Mouse (Mus musculus): ENCODE data around the gene Ptprm. TPM values are rescaled to one million over a fixed set of nuclear protein-coding genes. Genes with fewer than 3 reads are reported as not detected.
A peak's percentile ranks its signal among the peaks of the same experiment; 100 is the strongest.

The Ptprm gene
- polyA plus RNA-seq (2012; rRNA removed), result 3.0 and 4.6 TPM in 2 replicates

DNA sequence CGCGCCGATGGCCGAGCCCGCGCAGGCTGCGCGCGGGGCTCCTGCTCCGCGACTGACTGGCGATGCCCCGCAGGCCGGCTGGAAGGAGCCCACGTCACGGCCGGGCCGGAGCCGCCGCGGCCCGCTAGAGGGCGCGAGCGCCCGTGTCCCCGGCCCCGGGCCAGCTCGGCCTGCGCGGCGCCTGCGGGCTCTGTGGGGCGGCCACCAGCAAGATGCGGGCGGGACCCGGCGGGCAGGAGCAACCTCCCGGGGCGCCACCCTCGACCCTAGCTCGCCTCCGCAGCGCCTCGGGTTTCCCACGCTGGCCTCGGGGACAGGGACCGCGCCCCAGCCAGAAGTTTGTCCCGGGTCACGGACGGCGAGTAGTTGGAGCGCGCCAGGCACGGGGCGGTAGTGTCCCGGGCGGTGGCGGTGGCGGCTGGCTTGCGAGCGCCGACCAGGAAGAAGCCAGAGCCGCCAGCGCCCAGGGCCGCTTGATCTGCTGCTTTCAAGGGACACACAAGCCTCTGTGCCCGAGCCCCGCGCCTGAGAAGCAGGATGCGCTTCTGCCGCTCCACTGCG is at the start of gene Ptprm:
Ptprm (minus strand) TSS at position 7 of the 561 bp plus-strand sequence.
- no peak for TF ChIP-seq POLR2A (IDR thresholded peaks at IDR 0.05; ENCODE audit: control insufficient read depth, low read depth, low read length)
- no peak for TF ChIP-seq CTCF (IDR thresholded peaks at IDR 0.05; ENCODE audit: control insufficient read depth, insufficient read depth, insufficient replicate concordance, low read depth, low read length)
- Histone ChIP-seq H3K4me1 (ENCODE audit: control insufficient read depth, insufficient read depth, low read length) (peaks cover 20% of the 10 kb centered on the region), H3K36me3 (ENCODE audit: control insufficient read depth, insufficient read depth, low read length) (no peaks in the 10 kb centered on the region), H3K27me3 (ENCODE audit: control insufficient read depth, insufficient read depth, low read length) (no peaks in the 10 kb centered on the region), H3K4me3 (ENCODE audit: control insufficient read depth, low read depth, low read length) (peak within 1 kb of the TSS; percentile 84), H3K27ac (ENCODE audit: control insufficient read depth, insufficient read depth, low read depth, low read length) (no peak within 1 kb of the TSS; the same call in 1 of the 2 replicates)

DNA sequence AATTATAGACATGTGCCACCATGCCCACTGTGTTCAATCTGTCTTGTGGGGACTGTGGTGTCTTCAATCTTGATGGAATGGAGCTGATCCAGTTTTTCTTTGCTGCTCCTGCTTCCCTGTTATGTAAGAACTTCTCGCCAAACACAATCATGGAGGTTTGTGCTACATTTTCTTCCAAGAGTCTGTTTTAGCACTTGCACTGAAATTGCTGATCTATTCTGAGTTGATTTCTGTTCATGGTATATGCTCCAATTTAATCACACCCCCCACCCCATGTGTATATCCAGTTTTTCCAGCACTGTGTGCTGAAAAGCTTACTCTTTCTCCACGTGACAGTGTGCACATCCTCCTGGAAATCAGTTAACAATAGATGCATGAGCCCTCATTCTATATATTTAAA is 41.9 kb upstream of the Ptprm start:
- no peak for TF ChIP-seq CTCF (IDR thresholded peaks at IDR 0.05; ENCODE audit: control insufficient read depth, insufficient read depth, insufficient replicate concordance, low read depth, low read length)

DNA sequence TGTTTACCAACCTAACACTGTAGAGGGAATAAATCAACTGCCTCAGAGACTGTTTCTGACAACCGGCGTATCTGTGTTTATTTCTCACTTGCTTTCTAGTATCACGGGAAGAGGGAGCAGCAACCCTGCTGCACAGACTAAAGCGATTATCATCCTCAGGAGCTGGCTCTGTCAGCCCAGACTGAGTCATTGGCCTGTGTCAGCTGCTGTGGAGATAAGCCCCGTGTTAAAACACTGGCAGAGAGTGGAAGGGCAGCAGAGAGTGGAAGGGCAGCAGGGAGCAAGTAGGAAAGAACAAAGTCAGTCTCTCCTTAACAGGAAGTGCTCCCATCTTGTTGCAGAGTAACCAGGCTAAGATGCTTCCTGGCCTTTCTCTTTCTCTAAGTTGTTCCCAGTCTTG is 36.6 kb upstream of the Ptprm start:
- H3K36me3 ChIP-seq (ENCODE audit: control insufficient read depth, insufficient read depth, low read length), result no peaks in the 10 kb centered on the region
- H3K27ac ChIP-seq (ENCODE audit: control insufficient read depth, insufficient read depth, low read depth, low read length), result no peak overlapping the region
- H3K4me1 ChIP-seq (ENCODE audit: control insufficient read depth, insufficient read depth, low read length), result no peaks in the 10 kb centered on the region
- H3K4me3 ChIP-seq (ENCODE audit: control insufficient read depth, low read depth, low read length), result peak overlapping the region; percentile 53
- no peaks in the 10 kb centered on the region for H3K27me3 ChIP-seq (ENCODE audit: control insufficient read depth, insufficient read depth, low read length)
- no peak for TF ChIP-seq CTCF (IDR thresholded peaks at IDR 0.05; ENCODE audit: control insufficient read depth, insufficient read depth, insufficient replicate concordance, low read depth, low read length)

More for the DNA sequence above, 41.9 kb upstream of the Ptprm start:
- H3K36me3 ChIP-seq (ENCODE audit: control insufficient read depth, insufficient read depth, low read length), result no peaks in the 10 kb centered on the region
- no peaks in the 10 kb centered on the region for H3K4me1 ChIP-seq (ENCODE audit: control insufficient read depth, insufficient read depth, low read length)
- no peaks in the 10 kb centered on the region for H3K27me3 ChIP-seq (ENCODE audit: control insufficient read depth, insufficient read depth, low read length)
- no peak overlapping the region for H3K27ac ChIP-seq (ENCODE audit: control insufficient read depth, insufficient read depth, low read depth, low read length)
- H3K4me3 ChIP-seq (ENCODE audit: control insufficient read depth, low read depth, low read length), result no peak overlapping the region

DNA sequence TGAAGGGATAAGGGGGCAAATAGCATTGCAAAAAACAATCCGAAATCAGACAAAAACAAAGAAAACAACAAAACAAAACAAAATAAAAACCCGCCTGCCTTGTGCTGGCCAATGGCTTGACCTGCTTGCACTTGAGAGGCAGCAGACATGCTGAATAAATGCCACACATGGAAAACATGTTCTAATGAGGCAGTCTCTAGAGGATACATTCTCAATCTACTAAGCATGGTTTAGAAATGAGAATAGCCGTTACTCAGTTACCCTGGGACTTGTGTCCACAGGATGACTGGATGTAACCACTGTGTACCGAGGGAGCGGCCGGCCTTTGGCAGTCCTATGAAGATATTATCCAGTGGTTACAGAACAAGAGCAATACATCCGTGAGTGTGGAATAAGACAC is 33.9 kb upstream of the Ptprm start:
- Histone ChIP-seq H3K4me3 (ENCODE audit: control insufficient read depth, low read depth, low read length) (no peak overlapping the region), H3K27me3 (ENCODE audit: control insufficient read depth, insufficient read depth, low read length) (no peaks in the 10 kb centered on the region), H3K36me3 (ENCODE audit: control insufficient read depth, insufficient read depth, low read length) (no peaks in the 10 kb centered on the region), H3K27ac (ENCODE audit: control insufficient read depth, insufficient read depth, low read depth, low read length) (no peak overlapping the region), H3K4me1 (ENCODE audit: control insufficient read depth, insufficient read depth, low read length) (no peaks in the 10 kb centered on the region)
- no peak for TF ChIP-seq CTCF (IDR thresholded peaks at IDR 0.05; ENCODE audit: control insufficient read depth, insufficient read depth, insufficient replicate concordance, low read depth, low read length)

DNA sequence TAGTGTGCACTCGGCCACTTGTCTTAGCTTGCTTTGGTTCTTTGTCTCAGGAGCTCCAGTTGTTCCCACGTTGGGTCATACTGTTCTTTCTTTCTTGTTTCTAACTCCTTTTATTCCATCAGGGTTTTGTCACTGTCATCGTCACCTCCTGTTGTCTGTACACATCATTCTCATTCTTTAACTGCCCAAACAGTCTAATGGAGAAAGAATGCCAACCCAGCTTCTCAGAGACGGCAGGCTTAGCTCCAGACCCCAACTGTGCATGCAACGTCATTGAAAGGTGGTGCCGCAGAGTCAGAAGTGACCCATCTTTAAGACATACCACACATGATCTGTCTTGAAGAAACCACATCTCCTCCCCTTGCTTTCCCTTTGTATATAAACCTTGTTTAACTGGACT is 31.0 kb upstream of the Ptprm start:
- TF ChIP-seq CTCF (IDR thresholded peaks at IDR 0.05; ENCODE audit: control insufficient read depth, insufficient read depth, insufficient replicate concordance, low read depth, low read length), result no peak
- no peak for TF ChIP-seq POLR2A (IDR thresholded peaks at IDR 0.05; ENCODE audit: control insufficient read depth, low read depth, low read length)

DNA sequence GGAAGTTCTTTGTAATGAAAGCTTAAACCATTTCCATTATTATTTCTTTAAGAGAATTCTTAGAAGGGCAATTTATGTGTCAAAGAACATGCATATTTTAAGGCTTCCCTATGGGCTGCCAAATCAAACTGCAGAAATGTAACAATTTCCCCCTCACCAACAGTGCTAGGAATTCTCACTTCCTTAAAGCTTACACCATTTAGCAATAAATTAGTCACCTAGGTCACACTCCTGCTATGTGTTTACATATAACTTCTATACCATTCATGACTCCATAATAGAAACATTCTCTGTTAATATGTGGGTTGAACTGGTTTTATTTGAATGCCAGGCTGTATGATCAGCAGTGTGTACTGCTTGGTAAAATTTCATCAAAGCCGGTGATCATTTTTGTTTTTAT is 29.4 kb upstream of the Ptprm start:
- H3K27me3 ChIP-seq (ENCODE audit: control insufficient read depth, insufficient read depth, low read length), result no peaks in the 10 kb centered on the region
- no peak for TF ChIP-seq POLR2A (IDR thresholded peaks at IDR 0.05; ENCODE audit: control insufficient read depth, low read depth, low read length)
- TF ChIP-seq CTCF (IDR thresholded peaks at IDR 0.05; ENCODE audit: control insufficient read depth, insufficient read depth, insufficient replicate concordance, low read depth, low read length), result no peak
- no peaks in the 10 kb centered on the region for H3K4me1 ChIP-seq (ENCODE audit: control insufficient read depth, insufficient read depth, low read length)
- no peak overlapping the region for H3K27ac ChIP-seq (ENCODE audit: control insufficient read depth, insufficient read depth, low read depth, low read length)
- H3K36me3 ChIP-seq (ENCODE audit: control insufficient read depth, insufficient read depth, low read length), result no peaks in the 10 kb centered on the region
- H3K4me3 ChIP-seq (ENCODE audit: control insufficient read depth, low read depth, low read length), result no peak overlapping the region

More for the DNA sequence above, 31.0 kb upstream of the Ptprm start:
- Histone ChIP-seq H3K27me3 (ENCODE audit: control insufficient read depth, insufficient read depth, low read length) (no peaks in the 10 kb centered on the region), H3K4me3 (ENCODE audit: control insufficient read depth, low read depth, low read length) (no peak overlapping the region), H3K36me3 (ENCODE audit: control insufficient read depth, insufficient read depth, low read length) (no peaks in the 10 kb centered on the region), H3K27ac (ENCODE audit: control insufficient read depth, insufficient read depth, low read depth, low read length) (no peak overlapping the region), H3K4me1 (ENCODE audit: control insufficient read depth, insufficient read depth, low read length) (no peaks in the 10 kb centered on the region)

DNA sequence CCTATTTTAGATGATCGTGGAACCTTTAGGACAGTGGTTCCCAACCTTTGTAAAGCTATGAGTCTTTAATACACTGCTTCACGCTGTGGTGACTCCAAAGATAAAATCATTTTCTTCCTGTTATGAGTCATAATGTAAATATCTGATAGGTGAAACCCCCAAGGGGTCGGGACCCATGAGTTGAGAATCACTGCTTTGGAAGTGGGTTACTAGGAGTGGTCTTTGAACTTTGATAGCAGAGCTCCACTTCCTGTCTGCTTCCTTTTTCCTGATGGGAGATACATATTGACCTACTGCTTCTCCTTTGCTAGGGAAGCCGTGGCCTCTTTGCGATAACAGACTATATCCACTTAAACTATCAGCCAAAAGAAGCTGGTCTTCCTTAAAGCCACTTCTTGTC is 27.4 kb upstream of the Ptprm start:
- TF ChIP-seq POLR2A (IDR thresholded peaks at IDR 0.05; ENCODE audit: control insufficient read depth, low read depth, low read length) (no peak), CTCF (IDR thresholded peaks at IDR 0.05; ENCODE audit: control insufficient read depth, insufficient read depth, insufficient replicate concordance, low read depth, low read length) (no peak)
- no peaks in the 10 kb centered on the region for H3K4me1 ChIP-seq (ENCODE audit: control insufficient read depth, insufficient read depth, low read length)
- H3K27ac ChIP-seq (ENCODE audit: control insufficient read depth, insufficient read depth, low read depth, low read length), result no peak overlapping the region
- H3K36me3 ChIP-seq (ENCODE audit: control insufficient read depth, insufficient read depth, low read length), result no peaks in the 10 kb centered on the region
- no peak overlapping the region for H3K4me3 ChIP-seq (ENCODE audit: control insufficient read depth, low read depth, low read length)
- H3K27me3 ChIP-seq (ENCODE audit: control insufficient read depth, insufficient read depth, low read length), result no peaks in the 10 kb centered on the region

DNA sequence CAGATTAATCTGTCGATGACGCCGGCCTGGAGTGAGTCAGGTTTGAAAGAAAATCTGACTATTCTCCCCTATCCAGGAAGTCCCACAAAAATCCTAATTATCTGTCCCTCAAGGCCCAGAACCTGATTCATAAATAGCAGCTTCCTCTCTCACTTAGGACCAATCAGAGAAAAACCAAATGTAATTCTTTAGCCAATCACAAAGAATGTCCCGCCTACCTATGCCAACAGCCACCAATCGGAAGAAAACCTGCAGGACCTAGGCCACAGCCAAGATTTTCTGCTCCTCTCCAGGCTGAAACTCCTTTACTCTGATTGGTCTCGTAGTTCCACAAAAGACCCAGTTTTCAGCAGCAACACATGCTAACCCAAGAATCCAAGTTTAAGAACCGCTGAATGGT is 13.6 kb upstream of the Ptprm start:
- TF ChIP-seq POLR2A (IDR thresholded peaks at IDR 0.05; ENCODE audit: control insufficient read depth, low read depth, low read length), result no peak
- TF ChIP-seq CTCF (IDR thresholded peaks at IDR 0.05; ENCODE audit: control insufficient read depth, insufficient read depth, insufficient replicate concordance, low read depth, low read length), result no peak
- H3K4me3 ChIP-seq (ENCODE audit: control insufficient read depth, low read depth, low read length), result no peak overlapping the region
- H3K4me1 ChIP-seq (ENCODE audit: control insufficient read depth, insufficient read depth, low read length), result peaks cover 2% of the 10 kb centered on the region
- H3K27ac ChIP-seq (ENCODE audit: control insufficient read depth, insufficient read depth, low read depth, low read length), result no peak overlapping the region
- H3K27me3 ChIP-seq (ENCODE audit: control insufficient read depth, insufficient read depth, low read length), result no peaks in the 10 kb centered on the region
- H3K36me3 ChIP-seq (ENCODE audit: control insufficient read depth, insufficient read depth, low read length), result no peaks in the 10 kb centered on the region
